Mouse (Mus musculus): ENCODE results near the gene Hoxd10.

Hoxd10 gene

GRCm38 (mm10) chr2:74691022-74691951 lies at the start of gene Hoxd10:
Gene Hoxd10 (plus strand): TSS chr2:74691924.
- DNase-seq = peak; percentile 47

- no peak for DNase-seq
These were observed 49.3 kb upstream of the Hoxd10 start for GRCm38 (mm10) chr2:74642431-74642830.

DNA sequence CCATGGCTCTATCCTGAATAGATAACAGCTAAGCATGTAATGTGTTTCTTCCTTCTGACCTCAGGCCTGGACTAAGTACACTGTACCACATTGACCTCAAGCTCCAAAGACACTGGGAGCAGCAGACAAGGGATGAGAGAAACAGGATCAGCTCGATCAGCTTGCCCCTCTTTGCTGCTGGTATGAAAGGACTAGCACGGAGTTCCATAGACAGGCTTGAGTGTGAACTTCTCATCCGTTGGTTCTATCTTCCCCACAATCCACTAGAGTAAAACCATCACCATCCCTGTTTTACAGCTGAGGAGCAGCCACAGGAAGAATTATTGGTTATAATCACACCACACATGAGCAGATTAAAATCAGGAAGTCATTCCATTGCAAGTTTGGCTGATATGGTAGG lies 46.1 kb upstream of the Hoxd10 start:
- no peak for DNase-seq

- DNase-seq = no peak
These were observed 44.5 kb upstream of the Hoxd10 start for GRCm38 (mm10) chr2:74647082-74647864.

GRCm38 (mm10) chr2:74652996-74653340 lies 38.8 kb upstream of the Hoxd10 start:
- no peak for DNase-seq

DNA sequence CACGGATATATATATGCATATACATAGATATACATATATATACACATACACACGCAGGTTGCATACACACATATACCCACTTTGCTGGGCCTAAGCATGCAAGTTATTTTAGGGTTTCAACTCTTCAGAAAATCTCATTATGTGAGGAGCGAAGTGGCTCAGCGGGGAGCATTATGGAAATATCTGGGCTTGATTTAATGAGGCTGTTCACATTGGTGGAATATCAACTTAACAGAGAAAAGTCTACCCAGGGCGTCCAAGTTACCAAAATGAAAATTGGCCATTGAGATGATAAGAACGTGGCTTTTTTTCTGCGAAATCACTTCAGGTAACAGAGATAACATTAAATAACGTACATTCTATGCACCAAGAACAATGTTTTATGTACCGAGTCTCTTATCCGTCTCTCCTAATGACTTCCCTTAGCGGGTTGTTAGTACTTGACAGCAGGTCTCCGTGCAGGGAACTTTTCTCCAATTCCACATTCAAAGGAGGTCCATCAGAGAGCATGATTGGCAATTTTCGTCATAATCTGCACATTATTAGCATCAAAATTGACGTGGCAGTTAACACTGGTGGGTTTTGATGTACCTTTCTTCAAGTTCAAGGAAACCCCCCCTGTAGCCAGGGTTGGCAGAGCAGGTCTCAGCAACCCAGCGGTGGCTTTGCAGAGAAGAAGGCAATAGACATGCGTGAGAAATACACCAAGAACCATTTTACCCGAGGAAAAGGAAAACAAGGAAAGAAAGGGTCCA lies 37.8 kb upstream of the Hoxd10 start:
- no peak for DNase-seq

- DNase-seq = no peak
These were observed 36.8 kb upstream of the Hoxd10 start for GRCm38 (mm10) chr2:74654743-74655419.

- peak; percentile 36 for DNase-seq
These were observed 36.3 kb upstream of the Hoxd10 start for GRCm38 (mm10) chr2:74655420-74655781.

DNA sequence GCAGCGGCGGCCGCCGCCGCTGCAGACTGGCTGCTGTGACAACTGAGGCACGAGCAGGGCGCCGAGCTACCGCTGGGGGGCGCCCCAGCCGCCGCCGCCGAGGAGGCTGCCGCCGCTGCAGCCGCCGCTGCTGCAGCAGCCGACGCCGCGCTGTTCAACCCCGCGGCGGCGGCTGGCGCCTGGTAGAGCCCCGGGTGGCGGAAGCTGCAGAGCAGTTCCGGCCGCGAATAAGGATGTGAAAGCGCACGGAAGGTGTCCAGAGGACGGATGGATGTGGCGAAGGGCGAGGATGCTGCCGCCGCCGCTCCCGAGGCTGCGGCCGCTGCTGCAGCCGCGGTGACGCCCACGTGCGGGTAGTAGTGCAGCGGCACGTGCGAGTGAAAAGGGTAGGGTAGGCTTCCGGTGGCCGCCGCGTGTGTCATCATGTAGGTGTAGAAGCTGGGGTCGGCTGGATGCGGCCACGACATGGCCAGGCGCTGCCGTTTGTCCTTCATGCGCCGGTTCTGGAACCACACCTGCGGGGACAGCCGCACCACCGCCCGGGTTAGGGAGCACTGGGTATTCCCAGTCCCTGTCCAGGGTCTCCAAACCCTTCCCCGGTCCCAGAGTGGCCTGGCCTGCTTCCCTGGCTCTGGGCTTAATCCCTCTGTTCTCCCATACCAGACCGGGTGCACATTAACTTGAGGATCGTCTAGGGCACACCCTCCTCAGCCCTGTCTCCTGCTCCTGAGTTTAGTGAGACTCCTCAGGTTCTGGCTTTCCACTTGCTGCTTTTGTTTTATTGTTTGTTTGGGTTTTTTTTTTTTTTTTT lies 35.7 kb upstream of the Hoxd10 start:
- no peak for DNase-seq

DNA sequence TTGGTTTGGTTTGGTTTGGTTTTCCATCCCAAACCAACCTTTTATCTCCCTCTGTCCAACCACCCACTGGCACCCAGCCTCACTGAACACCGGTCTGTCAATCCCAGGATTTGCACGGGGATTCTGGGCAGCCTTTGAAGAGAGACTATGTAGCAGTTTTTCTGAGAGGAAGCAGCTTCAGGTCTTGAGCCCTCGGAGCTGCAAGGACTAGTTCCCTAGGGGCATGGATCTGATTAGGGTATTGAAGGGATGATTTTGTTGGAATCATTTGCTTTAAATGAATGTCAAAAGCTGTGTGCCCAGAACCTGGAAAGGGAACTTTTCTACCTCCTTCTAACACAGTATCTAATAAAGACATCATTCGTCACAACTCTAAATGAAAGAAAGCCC lies 35.1 kb upstream of the Hoxd10 start:
- no peak for DNase-seq

GRCm38 (mm10) chr2:74657251-74658023 lies 34.3 kb upstream of the Hoxd10 start:
- no peak for DNase-seq

- no peak for DNase-seq
These were observed 33.6 kb upstream of the Hoxd10 start for GRCm38 (mm10) chr2:74658024-74658666.

- no peak for DNase-seq
These were observed 32.9 kb upstream of the Hoxd10 start for GRCm38 (mm10) chr2:74658667-74659371.

GRCm38 (mm10) chr2:74659507-74660005 lies 32.2 kb upstream of the Hoxd10 start, which contains the start of gene Evx2:
Gene Evx2 (minus strand): TSS chr2:74659557.
- no peak for DNase-seq

DNA sequence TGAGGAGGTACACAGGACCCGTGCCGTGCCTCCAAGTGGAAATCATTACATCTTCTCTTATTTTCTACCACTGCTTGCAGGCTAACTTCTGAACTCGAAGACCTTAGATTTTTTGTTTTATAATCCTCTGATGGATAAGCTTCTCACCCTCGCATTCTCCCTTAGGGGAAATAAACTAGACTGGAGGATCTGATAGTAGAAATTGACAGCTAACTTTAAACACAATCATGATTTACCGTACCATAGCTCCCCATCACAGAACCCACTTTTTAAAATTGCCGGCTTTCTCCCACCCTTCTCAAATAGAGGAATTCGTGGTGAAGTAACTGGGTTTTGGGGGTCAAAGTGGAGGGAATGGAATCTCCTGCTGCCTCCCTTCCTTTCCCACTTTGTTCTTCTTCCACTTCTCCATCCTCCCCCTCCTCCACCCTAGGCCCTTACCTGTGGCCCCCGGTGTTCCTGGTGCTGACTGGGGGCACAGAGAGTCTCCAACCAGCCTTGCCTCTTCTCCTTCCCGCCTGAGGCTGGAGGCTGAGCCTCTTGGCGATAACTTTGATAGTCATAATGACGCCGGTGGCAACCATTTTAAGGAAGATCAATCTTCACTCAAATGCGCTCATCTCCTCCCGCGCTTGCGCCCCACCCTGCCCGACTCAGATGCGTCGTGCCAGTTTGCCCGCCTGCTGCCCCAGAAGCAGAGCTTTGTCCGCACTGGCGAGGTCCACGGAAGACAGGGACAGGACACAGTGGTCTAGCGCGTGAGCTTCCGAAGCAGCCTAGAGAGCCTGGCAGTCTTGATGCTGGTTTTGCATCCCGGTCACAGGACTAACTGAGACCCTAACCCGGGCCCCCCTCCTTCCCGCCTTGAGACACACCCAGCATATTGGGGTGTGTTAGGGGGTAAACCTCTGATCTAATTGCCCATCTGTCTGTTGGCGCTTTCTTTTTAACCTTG lies 31.0 kb upstream of the Hoxd10 start:
- DNase-seq = no peak

DNA sequence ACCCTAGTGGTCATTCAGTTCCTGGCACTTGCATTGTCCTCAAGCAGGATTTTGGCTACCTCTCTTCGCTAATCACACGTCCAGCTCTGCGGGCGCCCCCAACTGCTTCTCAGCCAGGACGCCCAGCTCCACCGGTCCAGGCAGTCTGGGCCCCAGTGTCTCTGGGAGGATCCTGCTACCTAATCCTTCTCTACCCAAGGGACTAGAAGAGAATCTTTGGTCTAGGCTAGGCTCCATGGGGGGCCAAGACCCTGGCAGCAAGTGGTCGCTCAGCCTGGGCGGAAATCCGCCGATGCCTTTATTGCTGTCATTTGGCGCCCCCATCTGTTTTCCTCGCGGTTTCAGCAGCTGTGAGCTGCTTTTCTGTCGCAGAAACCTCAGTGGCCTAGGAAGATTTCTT lies 30.0 kb upstream of the Hoxd10 start:
- DNase-seq = no peak

DNA sequence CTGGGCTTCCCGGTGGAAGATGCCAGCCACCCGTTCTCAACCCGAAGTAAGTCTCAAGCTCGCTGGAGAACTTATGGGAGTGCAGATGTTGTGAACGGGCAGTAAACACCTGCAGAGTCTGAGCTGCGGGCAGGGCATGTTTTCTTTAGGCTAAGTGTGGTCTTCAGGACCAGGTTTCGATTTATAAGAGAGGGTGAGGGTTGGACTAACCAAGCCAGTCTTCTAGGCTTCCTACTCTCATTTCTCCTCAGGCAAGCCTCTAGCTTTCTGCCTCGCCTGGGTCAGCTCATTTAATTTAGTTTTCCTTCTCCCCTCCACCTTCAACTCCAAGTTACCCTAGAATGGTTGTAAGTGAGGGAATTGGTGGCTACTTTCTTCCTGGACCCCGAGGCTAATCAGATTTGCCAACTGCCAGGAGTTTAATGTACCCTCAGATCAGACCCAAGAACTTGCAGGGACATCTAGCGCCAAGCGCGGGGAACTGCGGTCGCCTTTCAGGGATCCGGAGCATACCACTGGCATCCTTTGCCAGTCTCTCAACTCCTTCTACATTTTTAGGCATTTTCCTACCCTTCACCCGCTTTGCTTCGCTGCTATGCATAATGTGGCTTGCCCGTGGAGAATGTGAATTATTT lies 28.3 kb upstream of the Hoxd10 start:
- no peak for DNase-seq

- DNase-seq = no peak
These were observed 25.3 kb upstream of the Hoxd10 start for GRCm38 (mm10) chr2:74666411-74666810.

All from liver (tissue).